Mouse (Mus musculus): ENCODE data around the gene Gpc5.

DNA sequence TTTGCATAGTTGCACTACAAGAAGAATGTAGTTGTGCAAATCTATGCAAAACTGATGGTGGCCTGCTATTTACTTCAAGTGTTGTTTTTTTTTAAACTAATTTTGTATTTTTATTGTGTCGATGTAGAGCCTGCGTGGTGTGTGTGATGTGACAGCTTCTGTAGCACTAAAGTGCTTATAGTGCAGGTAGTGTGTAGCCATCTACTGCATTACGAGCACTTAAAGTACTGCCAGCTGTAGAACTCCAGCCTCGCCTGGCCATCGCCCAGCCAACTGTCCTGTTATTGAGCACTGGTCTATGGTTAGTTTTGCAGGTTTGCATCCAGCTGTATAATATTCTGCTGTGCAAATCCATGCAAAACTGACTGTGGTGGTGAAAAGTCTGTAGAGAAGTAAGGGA, 48.0 kb upstream of the Gpc5 start:
- TF ChIP-seq CTCF (IDR thresholded peaks at IDR 0.05; ENCODE audit: low read depth, low read length) (no peak), POLR2A (IDR thresholded peaks at IDR 0.05; ENCODE audit: extremely low read depth, insufficient read depth, low read length) (no peak)
